Mouse (Mus musculus): ENCODE results near the gene Mgat5.

GRCm38 (mm10) chr1:127310703-127311102, 105.9 kb downstream of the Mgat5 start:
- TF ChIP-seq POLR2A (IDR thresholded peaks at IDR 0.05; ENCODE audit: borderline replicate concordance, extremely low read depth, insufficient read depth, insufficient read length, poor library complexity, severe bottlenecking), result no peak
- TF ChIP-seq CTCF (IDR thresholded peaks at IDR 0.05; ENCODE audit: borderline replicate concordance, extremely low read depth, insufficient read depth, insufficient read length), result no peak
